Mouse (Mus musculus): ENCODE results near the gene Syne1. TPM values are rescaled to one million over a fixed set of nuclear protein-coding genes. Genes with fewer than 3 reads are reported as not detected.
A peak's percentile ranks its signal among the peaks of the same experiment; 100 is the strongest.

The Syne1 gene
- polyA plus RNA-seq, 1 experiment from 2014 or later, result 7.5 TPM

DNA sequence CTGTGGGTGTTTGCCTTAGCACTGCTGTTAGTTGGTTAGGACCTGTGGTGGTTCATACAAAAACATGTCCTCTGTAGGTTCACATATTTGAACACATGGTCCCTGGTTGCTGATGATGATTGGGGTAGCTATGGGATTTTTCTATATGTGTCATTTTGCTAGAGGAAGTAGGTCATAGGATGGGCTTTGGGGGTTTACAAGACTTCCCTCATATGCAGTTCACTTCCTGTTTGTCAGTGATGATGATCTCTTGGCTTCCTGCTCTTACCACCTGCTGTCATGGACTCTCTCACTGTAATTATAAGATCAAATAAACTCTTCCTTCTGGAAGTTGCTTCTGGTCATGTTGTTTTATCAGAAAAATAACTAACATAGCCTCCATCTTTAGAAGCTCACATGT is 7.5 kb upstream of the Syne1 start:
- no peak overlapping the region for H3K4me3 ChIP-seq (replicated peaks)
- H3K27me3 ChIP-seq, result no peaks in the 10 kb centered on the region
- H3K9ac ChIP-seq (replicated peaks), result no peak overlapping the region
- no peaks in the 10 kb centered on the region for H3K4me1 ChIP-seq (replicated peaks)
- no peak overlapping the region for H3K27ac ChIP-seq
- no peak for ATAC-seq
- H3K9me3 ChIP-seq, result no peaks in the 10 kb centered on the region
- H3K36me3 ChIP-seq, result no peaks in the 10 kb centered on the region
- H3K4me2 ChIP-seq (replicated peaks), result no peak overlapping the region

DNA sequence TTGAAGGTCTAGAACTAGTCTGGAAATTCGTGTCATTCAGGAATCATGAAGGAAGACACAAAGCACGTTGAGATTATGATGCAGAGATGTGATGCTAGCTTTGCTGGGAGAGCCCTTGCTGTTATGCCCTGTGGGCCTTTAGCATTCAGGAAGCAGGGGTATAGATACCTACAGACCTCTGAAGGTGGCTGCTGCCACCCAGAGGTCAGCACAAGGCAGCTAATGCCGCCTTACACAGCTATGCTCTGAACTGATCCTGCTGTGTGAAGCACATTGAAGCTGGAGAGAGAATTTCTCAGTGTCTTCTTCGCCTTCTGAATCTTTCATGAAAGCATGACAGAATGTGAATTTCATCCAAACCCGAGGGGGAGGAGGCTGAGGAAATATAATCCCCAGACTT is 3.7 kb upstream of the Syne1 start:
- ATAC-seq, result no peak; the same call in 1 of the 2 replicates
- H3K4me1 ChIP-seq (replicated peaks), result peaks cover 5% of the 10 kb centered on the region; the same call in 1 of the 2 replicates
- H3K4me3 ChIP-seq (replicated peaks), result no peak overlapping the region
- no peak overlapping the region for H3K4me2 ChIP-seq (replicated peaks)
- no peaks in the 10 kb centered on the region for H3K9me3 ChIP-seq
- H3K9ac ChIP-seq (replicated peaks), result no peak overlapping the region
- H3K27ac ChIP-seq, result no peak overlapping the region
- H3K27me3 ChIP-seq, result no peaks in the 10 kb centered on the region; the same call in 1 of the 2 replicates
- WGBS, result 20% methylated on average over 5 of the region's 5 CpGs
- H3K36me3 ChIP-seq, result no peaks in the 10 kb centered on the region

DNA sequence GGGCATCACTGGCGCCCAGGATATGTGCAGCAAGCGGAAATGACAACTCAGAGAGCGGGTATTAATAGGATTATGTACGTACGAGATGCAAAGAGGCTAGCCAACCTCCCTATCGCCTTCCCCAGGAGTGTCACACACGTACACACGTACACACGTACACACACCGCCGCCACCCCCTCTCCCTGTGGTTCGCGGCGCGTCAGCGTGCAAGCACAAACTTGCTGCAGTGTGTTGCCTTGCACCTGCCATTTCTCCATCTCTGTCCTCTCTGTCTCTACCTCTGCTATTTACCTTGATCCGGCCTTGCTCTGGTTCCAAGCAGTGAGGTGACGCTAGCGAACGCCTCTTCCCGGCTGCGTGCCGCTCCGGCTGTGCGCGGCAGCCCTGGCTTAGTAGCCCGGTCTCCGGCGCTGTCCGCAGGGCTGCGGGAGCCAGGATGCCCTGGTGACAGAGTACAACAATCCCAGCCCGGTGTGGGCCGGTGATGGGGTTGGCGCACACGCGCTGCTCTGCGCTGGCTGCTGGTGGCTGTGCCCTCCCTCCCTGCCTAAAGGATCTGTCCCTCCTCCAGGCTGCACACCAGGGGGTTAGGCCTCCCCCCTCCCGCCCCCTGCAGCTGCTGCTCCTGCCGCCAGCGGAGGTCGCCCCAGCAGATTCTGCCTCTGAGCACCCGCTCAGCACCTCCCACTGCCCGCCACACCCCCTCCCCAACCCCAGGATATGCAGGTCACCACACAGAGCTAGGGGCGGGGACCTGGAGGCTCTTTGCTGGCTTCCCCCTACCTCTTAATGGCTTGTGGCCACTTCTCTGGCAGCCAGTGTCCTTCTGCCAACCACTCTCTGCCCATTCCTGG is 887 bp downstream of the Syne1 start:
- peaks cover 3% of the 10 kb centered on the region; the same call in 1 of the 2 replicates for H3K27me3 ChIP-seq
- H3K36me3 ChIP-seq, result no peaks in the 10 kb centered on the region
- H3K4me1 ChIP-seq (replicated peaks), result peaks cover 9% of the 10 kb centered on the region; the same call in 1 of the 2 replicates
- ATAC-seq, result peak; percentile 98
- peak overlapping the region; percentile 76 for H3K9ac ChIP-seq (replicated peaks)
- H3K4me2 ChIP-seq (replicated peaks), result peak overlapping the region; percentile 76
- under 1% methylated on average over 41 of the region's 44 CpGs for WGBS
- H3K9me3 ChIP-seq, result no peaks in the 10 kb centered on the region
- H3K4me3 ChIP-seq (replicated peaks), result peak overlapping the region; percentile 62
- H3K27ac ChIP-seq, result peak overlapping the region; percentile 78

DNA sequence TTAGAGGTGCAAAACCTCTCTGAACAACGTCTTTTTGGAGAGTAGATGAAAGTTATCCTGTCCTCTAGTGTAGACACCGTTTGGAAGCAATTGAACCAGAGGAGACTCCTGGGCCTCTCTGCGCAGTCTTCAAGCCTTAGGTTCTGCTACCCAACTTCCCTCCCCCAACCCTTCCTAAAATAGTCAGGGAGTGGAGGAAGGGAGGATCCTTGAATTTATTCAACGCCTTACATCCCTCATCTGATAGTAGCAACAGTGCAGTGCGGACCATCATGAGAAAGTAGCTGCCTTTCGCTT is 1.5 kb downstream of the Syne1 start:
- peak overlapping the region; percentile 78 for H3K27ac ChIP-seq
- WGBS, result 6% methylated on average over 6 of the region's 6 CpGs
- peaks cover 9% of the 10 kb centered on the region; the same call in 1 of the 2 replicates for H3K4me1 ChIP-seq (replicated peaks)
- no peak; the same call in 1 of the 2 replicates for ATAC-seq
- H3K36me3 ChIP-seq, result no peaks in the 10 kb centered on the region
- no peaks in the 10 kb centered on the region for H3K9me3 ChIP-seq
- peaks cover 3% of the 10 kb centered on the region; the same call in 1 of the 2 replicates for H3K27me3 ChIP-seq
- peak overlapping the region; percentile 76 for H3K4me2 ChIP-seq (replicated peaks)
- H3K4me3 ChIP-seq (replicated peaks), result peak overlapping the region; percentile 62
- H3K9ac ChIP-seq (replicated peaks), result peak overlapping the region; percentile 76

DNA sequence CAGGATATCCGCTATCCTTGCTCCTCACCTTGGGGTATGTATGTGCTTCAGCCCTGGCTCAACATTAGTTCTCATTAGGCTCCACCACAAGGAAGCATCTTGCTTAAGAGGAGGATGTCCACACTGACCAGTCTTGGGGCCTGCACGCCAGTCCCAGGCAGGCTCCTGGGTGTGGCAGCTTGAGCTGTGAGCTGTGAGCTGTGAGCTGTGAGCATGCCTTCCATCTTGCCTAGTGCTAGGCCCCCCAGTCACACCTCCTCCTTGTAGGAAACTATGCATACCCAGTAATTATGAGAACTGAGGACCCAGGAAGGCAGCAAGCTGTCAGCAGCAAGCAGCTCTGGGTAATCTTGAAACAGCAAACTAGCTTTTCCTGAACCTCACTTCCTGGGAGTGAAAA is 2.6 kb downstream of the Syne1 start:
- no peak overlapping the region for H3K9ac ChIP-seq (replicated peaks)
- H3K27me3 ChIP-seq, result peaks cover 3% of the 10 kb centered on the region; the same call in 1 of the 2 replicates
- 84% methylated on average over 2 of the region's 2 CpGs for WGBS
- no peak for ATAC-seq
- peaks cover 9% of the 10 kb centered on the region; the same call in 1 of the 2 replicates for H3K4me1 ChIP-seq (replicated peaks)
- H3K27ac ChIP-seq, result no peak overlapping the region
- H3K9me3 ChIP-seq, result no peaks in the 10 kb centered on the region
- no peak overlapping the region for H3K4me3 ChIP-seq (replicated peaks)
- no peaks in the 10 kb centered on the region for H3K36me3 ChIP-seq
- no peak overlapping the region for H3K4me2 ChIP-seq (replicated peaks)

DNA sequence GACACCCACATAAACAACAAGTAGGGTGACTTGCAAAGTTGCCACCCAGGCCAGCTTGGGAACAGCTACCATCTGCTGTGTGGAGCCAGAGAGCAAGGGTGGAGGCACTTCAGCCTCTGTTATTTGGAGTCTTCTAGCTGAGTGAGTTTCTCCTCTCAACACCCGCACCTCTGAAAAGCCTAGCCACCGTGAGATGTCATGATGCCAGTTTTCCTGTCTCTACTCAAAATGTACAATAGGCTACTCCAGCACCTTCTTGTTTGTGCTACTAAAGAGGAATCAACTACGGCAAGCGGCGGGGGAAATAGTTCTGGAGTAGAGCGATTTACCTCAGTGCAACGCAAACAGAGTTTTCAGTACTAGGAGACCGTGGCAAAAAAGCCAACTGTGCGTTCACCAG is 3.5 kb downstream of the Syne1 start:
- no peak overlapping the region for H3K4me3 ChIP-seq (replicated peaks)
- peaks cover 3% of the 10 kb centered on the region; the same call in 1 of the 2 replicates for H3K27me3 ChIP-seq
- H3K27ac ChIP-seq, result no peak overlapping the region
- no peaks in the 10 kb centered on the region for H3K36me3 ChIP-seq
- no peaks in the 10 kb centered on the region for H3K9me3 ChIP-seq
- 90% methylated on average over 9 of the region's 9 CpGs for WGBS
- no peak overlapping the region for H3K4me2 ChIP-seq (replicated peaks)
- H3K9ac ChIP-seq (replicated peaks), result no peak overlapping the region
- peaks cover 9% of the 10 kb centered on the region; the same call in 1 of the 2 replicates for H3K4me1 ChIP-seq (replicated peaks)
- no peak for ATAC-seq

DNA sequence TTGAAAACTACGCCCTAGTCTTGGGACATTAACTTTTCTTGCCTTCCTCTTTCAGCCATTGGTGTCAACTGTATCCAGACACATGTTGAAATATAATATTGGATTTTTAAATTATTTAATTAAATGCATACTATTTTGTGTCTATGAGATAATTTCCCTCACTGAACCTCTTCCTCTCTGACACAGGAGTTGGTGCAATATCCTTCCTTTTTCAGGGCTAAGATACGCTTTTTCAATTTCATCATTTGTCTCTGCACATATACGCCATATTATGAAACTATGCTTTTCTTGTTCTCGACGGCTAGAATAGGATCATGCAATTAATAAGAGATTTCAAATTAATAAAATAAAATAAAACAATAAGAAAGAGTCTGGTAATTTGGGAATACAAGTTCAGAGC is 4.9 kb downstream of the Syne1 start:
- H3K36me3 ChIP-seq, result no peaks in the 10 kb centered on the region
- H3K4me2 ChIP-seq (replicated peaks), result no peak overlapping the region
- H3K27me3 ChIP-seq, result peaks cover 3% of the 10 kb centered on the region; the same call in 1 of the 2 replicates
- ATAC-seq, result no peak
- H3K27ac ChIP-seq, result no peak overlapping the region
- H3K9ac ChIP-seq (replicated peaks), result no peak overlapping the region
- peaks cover 9% of the 10 kb centered on the region; the same call in 1 of the 2 replicates for H3K4me1 ChIP-seq (replicated peaks)
- no peak overlapping the region for H3K4me3 ChIP-seq (replicated peaks)
- H3K9me3 ChIP-seq, result no peaks in the 10 kb centered on the region
- WGBS, result 93% methylated on average over 5 of the region's 5 CpGs

DNA sequence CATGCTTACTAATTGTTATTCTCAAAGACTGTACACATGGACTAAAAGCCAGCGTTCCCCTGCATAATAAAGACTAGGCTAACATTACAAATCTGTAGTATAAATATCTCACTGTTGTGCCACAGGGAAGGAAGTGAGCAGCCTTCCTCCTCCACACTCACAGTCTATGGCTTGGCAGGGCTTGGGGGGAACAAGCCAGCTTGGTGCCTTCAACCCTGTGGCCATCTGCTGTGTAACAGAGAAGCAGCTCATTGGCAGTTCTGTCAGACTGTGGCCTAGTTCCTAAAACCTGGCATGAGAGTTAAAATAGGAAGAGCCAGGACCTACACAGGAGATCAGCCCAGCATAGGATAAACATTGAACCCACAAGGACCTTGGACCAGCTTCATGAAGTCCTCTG is 23.0 kb downstream of the Syne1 start:
- H3K27ac ChIP-seq, result no peak overlapping the region
- no peak for ATAC-seq

DNA sequence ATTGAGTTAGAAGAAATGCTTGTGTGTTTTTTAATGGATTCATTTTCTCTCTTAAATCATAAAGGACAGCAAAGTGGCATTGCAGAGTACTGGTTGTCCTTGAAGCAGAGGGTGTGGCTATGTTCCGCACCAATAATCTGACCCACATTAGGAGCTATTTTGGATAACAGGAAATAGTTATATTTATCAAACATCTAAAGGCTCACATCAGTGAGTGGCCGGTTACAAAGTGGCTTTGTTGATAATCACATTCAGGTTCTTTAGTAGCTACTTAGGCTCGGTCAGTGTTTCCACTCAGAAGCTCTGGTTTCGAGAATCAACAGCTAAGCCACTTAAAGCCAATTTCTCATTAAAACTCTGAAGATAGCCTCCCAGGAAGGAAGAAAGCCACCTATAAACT is 23.6 kb downstream of the Syne1 start:
- no peaks in the 10 kb centered on the region for H3K9me3 ChIP-seq
- no peak overlapping the region for H3K27ac ChIP-seq
- no peaks in the 10 kb centered on the region for H3K27me3 ChIP-seq
- ATAC-seq, result no peak
- WGBS, result 73% methylated on average over 4 of the region's 4 CpGs
- no peak overlapping the region for H3K4me2 ChIP-seq (replicated peaks)
- no peak overlapping the region for H3K4me3 ChIP-seq (replicated peaks)
- no peaks in the 10 kb centered on the region for H3K36me3 ChIP-seq
- no peak overlapping the region for H3K9ac ChIP-seq (replicated peaks)
- H3K4me1 ChIP-seq (replicated peaks), result no peaks in the 10 kb centered on the region

More for the DNA sequence above, 23.0 kb downstream of the Syne1 start:
- Histone ChIP-seq H3K4me3 (replicated peaks) (no peak overlapping the region), H3K9me3 (no peaks in the 10 kb centered on the region), H3K36me3 (no peaks in the 10 kb centered on the region), H3K9ac (replicated peaks) (no peak overlapping the region), H3K27me3 (no peaks in the 10 kb centered on the region), H3K4me1 (replicated peaks) (no peaks in the 10 kb centered on the region), H3K4me2 (replicated peaks) (no peak overlapping the region)
- 90% methylated on average over 1 of the region's 1 CpGs for WGBS

DNA sequence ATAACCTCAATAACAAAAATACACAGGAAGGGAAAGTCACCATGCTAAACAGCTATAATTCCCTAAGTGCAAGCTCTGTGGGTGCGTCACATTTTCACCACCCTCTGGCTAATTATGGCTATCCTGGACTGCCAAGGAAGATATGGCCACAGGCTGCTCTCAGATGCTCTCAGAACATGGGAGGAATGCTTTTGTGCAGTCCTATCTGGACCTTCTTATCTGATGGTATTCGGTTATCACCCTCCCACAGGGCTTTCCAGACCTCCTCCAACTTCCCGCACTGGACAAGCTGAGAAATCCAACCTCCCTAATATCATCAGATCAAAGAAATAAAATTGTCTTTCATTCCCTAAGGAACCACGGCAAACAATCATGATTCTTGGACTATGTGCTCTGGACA is 28.4 kb downstream of the Syne1 start:
- 88% methylated on average over 4 of the region's 4 CpGs for WGBS

DNA sequence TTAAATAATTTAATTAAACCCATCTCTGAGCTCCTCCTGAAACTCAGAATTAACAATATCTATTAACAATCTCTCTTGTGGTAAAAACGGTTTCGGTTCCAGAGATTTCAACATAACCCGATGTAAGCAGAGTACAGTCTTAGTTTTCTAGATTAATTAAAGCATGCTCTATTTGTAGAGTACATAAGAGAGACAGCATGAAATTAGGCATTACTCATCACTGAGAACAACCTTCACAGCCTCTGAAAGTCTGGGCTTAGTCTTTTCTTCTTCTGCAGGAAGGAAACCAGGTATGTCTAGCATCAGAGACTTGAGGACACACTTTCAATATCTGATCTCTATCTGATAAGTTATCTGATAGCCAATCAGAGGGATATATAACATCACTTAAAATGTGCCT is 29.0 kb downstream of the Syne1 start:
- Histone ChIP-seq H3K4me1 (replicated peaks) (no peaks in the 10 kb centered on the region), H3K4me3 (replicated peaks) (no peak overlapping the region), H3K9me3 (no peaks in the 10 kb centered on the region), H3K9ac (replicated peaks) (no peak overlapping the region), H3K27ac (no peak overlapping the region), H3K4me2 (replicated peaks) (no peak overlapping the region), H3K27me3 (no peaks in the 10 kb centered on the region), H3K36me3 (no peaks in the 10 kb centered on the region)
- no peak for ATAC-seq
- 97% methylated on average over 3 of the region's 3 CpGs for WGBS

More for the DNA sequence above, 28.4 kb downstream of the Syne1 start:
- H3K4me3 ChIP-seq (replicated peaks), result no peak overlapping the region
- H3K4me1 ChIP-seq (replicated peaks), result no peaks in the 10 kb centered on the region
- no peak overlapping the region for H3K27ac ChIP-seq
- no peaks in the 10 kb centered on the region for H3K9me3 ChIP-seq
- H3K4me2 ChIP-seq (replicated peaks), result no peak overlapping the region
- no peak overlapping the region for H3K9ac ChIP-seq (replicated peaks)
- H3K36me3 ChIP-seq, result no peaks in the 10 kb centered on the region
- ATAC-seq, result no peak
- no peaks in the 10 kb centered on the region for H3K27me3 ChIP-seq

DNA sequence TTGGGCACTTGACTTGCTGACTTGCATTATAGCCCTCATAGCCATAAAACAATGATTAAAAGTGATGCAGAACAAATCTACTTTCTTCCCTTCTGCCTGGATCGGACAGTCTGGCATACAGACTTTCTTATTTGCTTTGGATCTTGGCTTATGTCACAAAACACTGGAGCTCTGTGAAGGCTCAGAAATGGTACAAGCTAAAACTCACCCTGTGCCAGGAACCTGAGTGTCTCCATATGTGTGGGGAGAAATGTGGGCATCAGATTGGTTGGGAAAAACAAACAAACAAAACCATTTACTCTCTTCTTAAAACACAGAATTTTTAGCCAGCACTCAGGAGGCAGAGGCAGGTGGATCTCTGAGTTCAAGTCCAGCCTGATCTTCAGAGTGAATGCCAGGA is 30.6 kb downstream of the Syne1 start:
- no peaks in the 10 kb centered on the region for H3K4me1 ChIP-seq (replicated peaks)
- 71% methylated on average over 1 of the region's 1 CpGs for WGBS
- H3K27me3 ChIP-seq, result no peaks in the 10 kb centered on the region
- no peaks in the 10 kb centered on the region for H3K9me3 ChIP-seq
- no peak for ATAC-seq
- H3K27ac ChIP-seq, result no peak overlapping the region
- H3K4me3 ChIP-seq (replicated peaks), result no peak overlapping the region
- H3K4me2 ChIP-seq (replicated peaks), result no peak overlapping the region
- H3K9ac ChIP-seq (replicated peaks), result no peak overlapping the region
- no peaks in the 10 kb centered on the region for H3K36me3 ChIP-seq
